13 mouse cellular contexts compared by ENCODE assay signal in the genomic region with DNA sequence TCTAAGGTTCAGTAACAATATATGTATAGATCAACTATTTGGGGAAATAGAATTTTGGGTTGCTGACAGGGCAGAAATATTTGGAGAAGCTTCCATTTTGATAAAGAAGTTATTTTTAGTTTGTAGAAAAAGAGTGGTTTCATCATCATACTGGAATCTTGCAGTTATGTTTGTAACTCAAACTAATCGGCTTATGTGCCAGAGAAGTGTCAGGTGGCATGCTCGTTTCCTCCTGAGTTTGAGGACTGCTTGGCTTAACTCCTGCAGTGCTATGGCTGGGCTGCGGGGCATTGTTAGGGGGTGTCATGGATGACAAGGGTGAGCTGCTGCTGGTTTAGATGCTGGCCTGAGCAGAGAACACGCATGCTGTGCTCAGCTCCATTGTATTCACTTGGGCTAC. TPM values are rescaled to one million over a fixed set of nuclear protein-coding genes. Genes with fewer than 3 reads are reported as not detected.
A peak's percentile ranks its signal among the peaks of the same experiment; 100 is the strongest.
DNase-seq lines count a peak whose midpoint lies in the region; ATAC-seq and TF ChIP-seq lines count a peak whose summit lies in the region.
"Had no signal": no experiment of that assay in that cellular context is flagged by ENCODE, and none has a peak within 500 bp of the region (broad histone marks: within the 10 kb centered on the region; RNA-seq: fewer than 3 reads in every experiment).

No protein-coding gene starts in this region.

- peak overlapping the region; percentile 51; the same call in 1 of the 2 replicates for H3K27ac ChIP-seq in heart, embryonic 12.5 days (ENCODE audit: poor library complexity, severe bottlenecking)
- no peak overlapping the region for H3K27ac ChIP-seq in lung, postnatal 0 days (ENCODE audit: low read length)
- peak overlapping the region; percentile 53 for H3K27ac ChIP-seq in heart, embryonic 15.5 days
- H3K27ac ChIP-seq in intestine, postnatal 0 days (ENCODE audit: low read depth, low read length): no peak overlapping the region
- H3K27ac ChIP-seq: embryonic facial prominence, embryonic 12.5 days; kidney, embryonic 15.5 days; midbrain, embryonic 10.5 days had no signal

- TF ChIP-seq CTCF in lung, postnatal 0 days (IDR thresholded peaks at IDR 0.05): no peak
- no peak for TF ChIP-seq CTCF in intestine, postnatal 0 days (IDR thresholded peaks at IDR 0.05; ENCODE audit: low read depth)

- DNase-seq in heart, postnatal 25 days (ENCODE audit: low spot score): no peak
- peak; percentile 64 for DNase-seq in lung, postnatal 0 days (ENCODE audit: low spot score)
- no peak for DNase-seq in lung, postnatal 25 days (ENCODE audit: low spot score)
- no peak for DNase-seq in layer of hippocampus, postnatal 25 days (ENCODE audit: extremely low spot score in 1 of 2, low spot score in 1 of 2)
- DNase-seq: cerebellum, adult 11 months had no signal

- no peaks in the 10 kb centered on the region for H3K36me3 ChIP-seq in heart, embryonic 12.5 days
- no peaks in the 10 kb centered on the region for H3K36me3 ChIP-seq in lung, postnatal 0 days (ENCODE audit: insufficient read depth, low read length)
- no peaks in the 10 kb centered on the region for H3K36me3 ChIP-seq in heart, embryonic 15.5 days
- no peaks in the 10 kb centered on the region for H3K36me3 ChIP-seq in intestine, postnatal 0 days (ENCODE audit: control insufficient read depth, insufficient read depth)
- H3K36me3 ChIP-seq: embryonic facial prominence, embryonic 12.5 days; kidney, embryonic 15.5 days; stomach, embryonic 15.5 days had no signal

- H3K4me1 ChIP-seq in heart, embryonic 12.5 days (replicated peaks): peaks cover 38% of the 10 kb centered on the region
- peaks cover 4% of the 10 kb centered on the region; the same call in 1 of the 2 replicates for H3K4me1 ChIP-seq in lung, postnatal 0 days (ENCODE audit: insufficient read depth, low read depth, low read length)
- H3K4me1 ChIP-seq in heart, embryonic 15.5 days (replicated peaks): peaks cover 36% of the 10 kb centered on the region
- no peaks in the 10 kb centered on the region for H3K4me1 ChIP-seq in intestine, postnatal 0 days (replicated peaks; ENCODE audit: control insufficient read depth, insufficient read depth, low read length)

- WGBS in heart, embryonic 12.5 days: 41% methylated on average over 4 of the region's 4 CpGs
- WGBS in lung, postnatal 0 days: 34% methylated on average over 4 of the region's 4 CpGs
- WGBS in heart, embryonic 15.5 days: 25% methylated on average over 4 of the region's 4 CpGs
- 59% methylated on average over 4 of the region's 4 CpGs for WGBS in intestine, postnatal 0 days

- H3K9me3 ChIP-seq in heart, embryonic 12.5 days (replicated peaks): no peaks in the 10 kb centered on the region
- no peaks in the 10 kb centered on the region for H3K9me3 ChIP-seq in lung, postnatal 0 days (ENCODE audit: low read length)
- H3K9me3 ChIP-seq in heart, embryonic 15.5 days (replicated peaks): no peaks in the 10 kb centered on the region
- no peaks in the 10 kb centered on the region for H3K9me3 ChIP-seq in intestine, postnatal 0 days (ENCODE audit: control insufficient read depth)
- H3K9me3 ChIP-seq: embryonic facial prominence, embryonic 12.5 days; kidney, embryonic 15.5 days; midbrain, embryonic 10.5 days; stomach, embryonic 15.5 days had no signal

- no peak for ATAC-seq in heart, embryonic 12.5 days (ENCODE audit: insufficient number of reproducible peaks, low FRiP score)
- no peak; the same call in 1 of the 2 replicates for ATAC-seq in lung, postnatal 0 days
- ATAC-seq in heart, embryonic 15.5 days (replicated peaks; ENCODE audit: insufficient number of reproducible peaks, insufficient read depth, low FRiP score, low read depth): no peak
- no peak for ATAC-seq in intestine, postnatal 0 days

- no peaks in the 10 kb centered on the region for H3K27me3 ChIP-seq in heart, embryonic 12.5 days (replicated peaks)
- H3K27me3 ChIP-seq in lung, postnatal 0 days (replicated peaks; ENCODE audit: insufficient read depth, low read length): no peaks in the 10 kb centered on the region
- H3K27me3 ChIP-seq in heart, embryonic 15.5 days: no peaks in the 10 kb centered on the region
- H3K27me3 ChIP-seq in intestine, postnatal 0 days (replicated peaks; ENCODE audit: control insufficient read depth, insufficient read depth, low read length): no peaks in the 10 kb centered on the region
- H3K27me3 ChIP-seq: embryonic facial prominence, embryonic 12.5 days; kidney, embryonic 15.5 days; stomach, embryonic 15.5 days had no signal

- H3K9ac ChIP-seq in heart, embryonic 12.5 days: no peak overlapping the region
- no peak overlapping the region for H3K9ac ChIP-seq in lung, postnatal 0 days (replicated peaks; ENCODE audit: low read depth)
- no peak overlapping the region for H3K9ac ChIP-seq in heart, embryonic 15.5 days
- H3K9ac ChIP-seq in intestine, postnatal 0 days (ENCODE audit: low read depth, low read length): no peak overlapping the region
- H3K9ac ChIP-seq: embryonic facial prominence, embryonic 12.5 days; kidney, embryonic 15.5 days; stomach, embryonic 15.5 days had no signal

- no peak overlapping the region for H3K4me3 ChIP-seq in heart, embryonic 12.5 days
- H3K4me3 ChIP-seq in lung, postnatal 0 days (ENCODE audit: low read depth, low read length): no peak overlapping the region
- no peak overlapping the region for H3K4me3 ChIP-seq in heart, embryonic 15.5 days
- H3K4me3 ChIP-seq in intestine, postnatal 0 days (ENCODE audit: low read depth, low read length): no peak overlapping the region
- H3K4me3 ChIP-seq: embryonic facial prominence, embryonic 12.5 days; kidney, embryonic 15.5 days; midbrain, embryonic 10.5 days; stomach, embryonic 15.5 days had no signal

- H3K4me2 ChIP-seq in heart, embryonic 12.5 days: no peak overlapping the region
- H3K4me2 ChIP-seq in lung, postnatal 0 days (replicated peaks; ENCODE audit: low read depth, low read length): no peak overlapping the region
- H3K4me2 ChIP-seq in heart, embryonic 15.5 days: no peak overlapping the region
- no peak overlapping the region for H3K4me2 ChIP-seq in intestine, postnatal 0 days (replicated peaks; ENCODE audit: low read depth)
- H3K4me2 ChIP-seq: embryonic facial prominence, embryonic 12.5 days; kidney, embryonic 15.5 days; stomach, embryonic 15.5 days had no signal

- TF ChIP-seq EP300 in lung, postnatal 0 days (IDR thresholded peaks at IDR 0.05): no peak

- intact Hi-C loops in heart, postnatal 25 days (cut with DNase I): no loop called here

RNA-seq across cellular contexts. Expression of a gene that starts 42.1 kb away (rescaled TPM):
- polyA plus RNA-seq in heart, embryonic 12.5 days (2016; fragmentation: Nextera tagmentation; extraction: Ambion mirVana): 83.8 and 95.1 TPM in 2 replicates
- total RNA-seq in heart, postnatal 25 days (2021): 10 to 100 TPM; 43.4 to 50.2 TPM
- 109 and 110 TPM in 2 replicates for polyA plus RNA-seq in lung, postnatal 0 days (2015; fragmentation: Nextera tagmentation; extraction: Ambion mirVana)
- polyA plus RNA-seq in heart, embryonic 15.5 days (2015; fragmentation: Nextera tagmentation; extraction: Ambion mirVana): 99.5 and 104 TPM in 2 replicates
- 82.9 and 100 TPM in 2 replicates for polyA plus RNA-seq in intestine, postnatal 0 days (2015; fragmentation: Nextera tagmentation; extraction: Ambion mirVana)
- total RNA-seq in layer of hippocampus, postnatal 25 days (2021): 10 to 100 TPM; 82.8 to 88.1 TPM

RNA-seq across cellular contexts. Expression of a gene that starts 49.7 kb away (rescaled TPM):
- 0.24 and 0.54 TPM in 2 replicates for polyA plus RNA-seq in heart, embryonic 12.5 days (2016; fragmentation: Nextera tagmentation; extraction: Ambion mirVana)
- total RNA-seq in heart, postnatal 25 days (2021): under 1 TPM; 0.23 to 0.53 TPM
- polyA plus RNA-seq in lung, postnatal 0 days (2015; fragmentation: Nextera tagmentation; extraction: Ambion mirVana): 0.36 and 0.78 TPM in 2 replicates
- polyA plus RNA-seq in heart, embryonic 15.5 days (2015; fragmentation: Nextera tagmentation; extraction: Ambion mirVana): 0.25 and 0.38 TPM in 2 replicates
- 0.50 and 0.59 TPM in 2 replicates for polyA plus RNA-seq in intestine, postnatal 0 days (2015; fragmentation: Nextera tagmentation; extraction: Ambion mirVana)
- total RNA-seq in layer of hippocampus, postnatal 25 days (2021): under 1 TPM; 0.21 to 0.54 TPM
- polyA plus RNA-seq: forebrain, embryonic 11.5 days had no signal

Comparison
In these comparisons a context has a peak if more than half of its experiments do, and no peak if none do; other contexts are left out.
1. H3K27ac ChIP-seq: peak in heart, embryonic 12.5 days (single experiment) and heart, embryonic 15.5 days (single experiment); none in lung, postnatal 0 days (single experiment) and intestine, postnatal 0 days (single experiment).